Mouse (Mus musculus) embryonic facial prominence, embryonic 14.5 days (tissue): Measurements from ENCODE around the gene Jsrp1. TPM values are rescaled to one million over a fixed set of nuclear protein-coding genes. Genes with fewer than 3 reads are reported as not detected.

Experiments used
- ATAC-seq: fragments of 200-750 bp; cut with Nextera tagmentation; 2 replicates; pipeline ENCODE4 v1.8.0; 2017; ENCODE audit warnings: low read depth, moderate number of reproducible peaks, moderate TSS enrichment
- DNase-seq: peaks from one replicate; pipeline ENCODE4 v3.0.0-alpha.2; 2015; ENCODE audit warnings: low spot score
- H3K27ac ChIP-seq: fragments of 300-500 bp; sonication (generic); replicated peaks from 2 replicates; pipeline ENCODE4 v1.5.1; 2014; ENCODE audit warnings: low read depth, mild to moderate bottlenecking, low read length, moderate library complexity
- H3K27me3 ChIP-seq: fragments of 300-500 bp; sonication (generic); replicated peaks from 2 replicates; pipeline ENCODE4 v1.6.1; 2014; ENCODE audit warnings: low read length; ENCODE audit not compliant: control insufficient read depth, insufficient read depth
- H3K36me3 ChIP-seq: fragments of 300-500 bp; sonication (generic); 2 replicates; pipeline ENCODE4 v1.6.1; 2014; ENCODE audit warnings: low read length, mixed read lengths; ENCODE audit not compliant: control insufficient read depth, insufficient read depth
- H3K4me1 ChIP-seq: fragments of 300-500 bp; sonication (generic); 2 replicates; pipeline ENCODE4 v1.6.1; 2014; ENCODE audit warnings: antibody characterized with exemption, low read length; ENCODE audit not compliant: control insufficient read depth, insufficient read depth
- H3K4me2 ChIP-seq: fragments of 300-500 bp; sonication (generic); 2 replicates; pipeline ENCODE4 v1.6.1; 2014; ENCODE audit warnings: low read depth, mild to moderate bottlenecking, low read length, moderate library complexity, mixed read lengths
- H3K4me3 ChIP-seq: fragments of 300-500 bp; sonication (generic); 2 replicates; pipeline ENCODE4 v1.5.1; 2014; ENCODE audit warnings: low read depth, mild to moderate bottlenecking, low read length
- H3K9ac ChIP-seq: fragments of 300-500 bp; sonication (generic); 2 replicates; pipeline ENCODE4 v1.6.1; 2014; ENCODE audit warnings: low read depth, mild to moderate bottlenecking, low read length, moderate library complexity, mixed read lengths
- H3K9me3 ChIP-seq: fragments of 300-500 bp; sonication (generic); 2 replicates; pipeline ENCODE4 v1.6.1; 2016; ENCODE audit warnings: low read length; ENCODE audit not compliant: control insufficient read depth
- WGBS: fragments of 180-500 bp; shearing (Covaris S2); extraction: QIAGEN DNeasy Blood & Tissue Kit; methylation state at CpG from one replicate; pipeline ENCODE4 v1.1.7; 2014; 5-methylcytosine and 5-hydroxymethylcytosine counted together
- polyA plus RNA-seq: library from polyadenylated mRNA; unstranded; fragments of >200 nt; fragmentation: Nextera tagmentation; extraction: Ambion mirVana; gene quantifications from 2 replicates; pipeline ENCODE4 v1.2.1, GENCODE M21; 2014

Gene Jsrp1
- polyA plus RNA-seq, 1 experiment from 2014 or later: 20.3 TPM

DNA sequence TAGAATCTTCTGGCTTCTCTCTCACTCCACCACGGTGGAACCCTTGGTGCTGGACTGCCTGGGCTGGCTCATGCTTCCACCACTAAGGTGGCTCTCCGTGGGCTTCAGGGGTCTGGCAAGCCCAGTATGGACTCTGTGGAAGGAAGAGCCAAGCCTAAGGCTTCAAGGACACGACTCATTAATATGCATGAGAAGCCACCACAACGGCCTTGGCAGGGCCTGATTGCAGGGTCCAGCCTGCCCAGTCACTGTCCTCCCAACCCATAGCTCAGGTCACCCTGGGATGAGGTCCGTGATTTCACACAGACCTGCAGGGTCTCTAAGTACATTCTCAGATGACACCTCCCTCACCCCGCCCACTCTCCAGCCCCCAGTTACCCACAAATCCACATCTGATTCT lies 26.6 kb upstream of the Jsrp1 start:
- H3K9me3 ChIP-seq: peaks cover 1% of the 10 kb centered on the region; the same call in 1 of the 2 replicates
- no peak overlapping the region for H3K4me3 ChIP-seq
- no peak for ATAC-seq
- no peaks in the 10 kb centered on the region for H3K4me1 ChIP-seq
- H3K27ac ChIP-seq: no peak overlapping the region
- WGBS: 68% methylated on average over 6 of the region's 6 CpGs
- DNase-seq: no peak
- H3K4me2 ChIP-seq: no peak overlapping the region
- peaks cover 44% of the 10 kb centered on the region for H3K27me3 ChIP-seq
- H3K9ac ChIP-seq: no peak overlapping the region
- H3K36me3 ChIP-seq: no peaks in the 10 kb centered on the region

DNA sequence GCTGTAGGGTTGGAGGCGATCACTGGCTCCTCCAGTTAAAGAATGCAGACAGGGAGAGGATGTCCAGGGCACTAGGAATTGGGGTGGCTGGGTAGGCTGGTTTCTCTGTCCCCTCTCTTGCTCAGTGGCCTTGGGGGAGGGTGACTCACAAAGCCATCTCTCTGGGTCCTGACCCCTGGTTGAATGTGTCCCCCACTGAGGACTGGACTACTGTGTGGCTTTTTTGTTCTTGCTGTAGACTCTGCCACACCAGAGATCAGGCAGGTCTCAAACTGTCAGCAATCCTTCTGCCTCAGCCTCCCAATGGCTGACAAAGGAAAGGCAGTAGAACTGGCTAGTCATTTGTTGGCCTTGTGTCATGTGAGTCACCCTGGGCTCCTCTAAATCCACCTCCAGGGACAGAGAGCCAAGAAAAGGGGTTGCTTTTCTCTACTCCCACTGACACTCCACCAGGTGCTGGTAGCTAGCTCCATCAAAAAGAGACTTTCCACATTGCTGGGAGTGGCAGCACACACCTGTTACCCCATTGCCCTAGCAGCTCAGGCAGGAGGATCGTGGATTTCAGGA lies 25.1 kb upstream of the Jsrp1 start:
- Histone ChIP-seq H3K36me3 (no peaks in the 10 kb centered on the region), H3K9me3 (peaks cover 7% of the 10 kb centered on the region; the same call in 1 of the 2 replicates), H3K4me1 (no peaks in the 10 kb centered on the region), H3K4me2 (no peak overlapping the region), H3K27me3 (peaks cover 38% of the 10 kb centered on the region), H3K4me3 (no peak overlapping the region), H3K9ac (no peak overlapping the region), H3K27ac (no peak overlapping the region)
- ATAC-seq (no peak), DNase-seq (no peak)
- 54% methylated on average over 2 of the region's 2 CpGs for WGBS

DNA sequence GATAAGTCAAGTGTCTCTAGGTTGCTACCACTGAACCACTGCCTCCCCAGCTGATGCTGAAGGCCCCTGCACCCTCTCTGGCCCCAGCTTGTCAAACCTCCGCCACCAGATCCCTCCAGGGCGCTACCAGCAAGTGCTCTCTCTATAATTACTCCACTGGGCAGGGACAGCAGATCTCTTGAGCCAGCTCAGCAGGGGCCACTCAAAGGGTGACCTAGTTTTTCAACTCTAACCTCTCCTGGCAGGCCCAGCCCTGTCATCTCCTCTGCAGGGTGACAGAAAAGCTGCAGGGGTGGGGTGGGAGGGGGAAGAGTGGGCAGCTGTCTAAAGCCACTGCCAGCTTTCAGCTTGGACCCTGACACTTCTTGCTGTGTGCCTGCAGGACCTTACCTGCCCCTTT lies 24.5 kb upstream of the Jsrp1 start:
- ATAC-seq: peak; percentile 45
- Histone ChIP-seq H3K4me1 (no peaks in the 10 kb centered on the region), H3K36me3 (no peaks in the 10 kb centered on the region), H3K4me3 (no peak overlapping the region), H3K4me2 (no peak overlapping the region), H3K27ac (no peak overlapping the region), H3K27me3 (peaks cover 32% of the 10 kb centered on the region), H3K9ac (no peak overlapping the region), H3K9me3 (peaks cover 7% of the 10 kb centered on the region; the same call in 1 of the 2 replicates)
- no peak for DNase-seq
- 0% methylated on average over 2 of the region's 2 CpGs for WGBS

DNA sequence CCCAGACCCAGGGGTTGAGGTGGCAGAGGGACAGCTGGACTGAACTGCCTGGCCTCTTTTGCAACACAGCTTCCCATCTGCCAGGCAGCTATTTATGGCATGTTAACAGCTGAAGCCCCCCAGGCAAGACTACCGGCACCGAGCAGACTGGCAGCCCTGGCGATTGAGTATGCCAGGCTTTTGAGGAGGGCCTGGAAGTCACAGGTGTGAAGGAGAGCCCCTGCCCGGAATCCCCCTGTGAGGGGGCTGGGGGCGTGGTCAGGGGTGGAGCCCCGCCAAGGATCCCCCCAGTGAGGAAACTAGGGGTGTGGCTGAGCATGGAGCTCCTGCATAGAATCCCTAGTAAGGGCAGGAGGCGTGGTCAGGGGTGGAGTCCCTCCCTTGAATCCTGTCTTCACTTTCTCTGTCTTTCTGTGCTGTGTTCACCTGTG lies 23.7 kb upstream of the Jsrp1 start:
- Histone ChIP-seq H3K27me3 (peaks cover 25% of the 10 kb centered on the region), H3K4me3 (no peak overlapping the region), H3K9ac (no peak overlapping the region), H3K9me3 (peaks cover 7% of the 10 kb centered on the region; the same call in 1 of the 2 replicates), H3K27ac (no peak overlapping the region), H3K4me2 (no peak overlapping the region), H3K4me1 (no peaks in the 10 kb centered on the region), H3K36me3 (no peaks in the 10 kb centered on the region)
- ATAC-seq: no peak
- DNase-seq: peak; percentile 26
- WGBS: 45% methylated on average over 7 of the region's 7 CpGs

DNA sequence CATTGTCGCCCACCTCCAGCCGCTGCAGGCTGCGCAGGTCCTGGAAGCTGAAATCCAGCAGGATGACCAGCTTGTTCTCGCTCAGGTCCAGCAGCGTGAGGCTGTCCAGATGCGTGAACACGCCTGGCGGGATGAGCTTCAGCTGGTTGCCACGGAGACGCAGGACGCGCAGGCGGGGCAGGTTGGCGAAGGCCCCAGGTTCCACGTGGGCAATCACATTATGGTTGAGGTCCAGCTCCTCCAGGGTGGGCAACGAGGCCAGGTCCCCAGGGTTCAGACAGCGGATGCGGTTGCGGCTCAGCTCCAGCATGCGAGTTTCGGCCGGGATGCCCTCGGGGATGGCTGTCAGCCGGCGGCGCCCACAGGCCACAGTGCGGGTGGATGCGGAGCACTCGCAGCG lies 22.3 kb upstream of the Jsrp1 start:
- H3K4me2 ChIP-seq: no peak overlapping the region
- H3K36me3 ChIP-seq: peaks cover 1% of the 10 kb centered on the region; the same call in 1 of the 2 replicates
- H3K27me3 ChIP-seq: peaks cover 25% of the 10 kb centered on the region
- no peak overlapping the region for H3K27ac ChIP-seq
- peaks cover 7% of the 10 kb centered on the region; the same call in 1 of the 2 replicates for H3K9me3 ChIP-seq
- DNase-seq (no peak), ATAC-seq (no peak)
- H3K9ac ChIP-seq: no peak overlapping the region
- no peak overlapping the region for H3K4me3 ChIP-seq
- WGBS: 59% methylated on average over 29 of the region's 30 CpGs
- no peaks in the 10 kb centered on the region for H3K4me1 ChIP-seq

DNA sequence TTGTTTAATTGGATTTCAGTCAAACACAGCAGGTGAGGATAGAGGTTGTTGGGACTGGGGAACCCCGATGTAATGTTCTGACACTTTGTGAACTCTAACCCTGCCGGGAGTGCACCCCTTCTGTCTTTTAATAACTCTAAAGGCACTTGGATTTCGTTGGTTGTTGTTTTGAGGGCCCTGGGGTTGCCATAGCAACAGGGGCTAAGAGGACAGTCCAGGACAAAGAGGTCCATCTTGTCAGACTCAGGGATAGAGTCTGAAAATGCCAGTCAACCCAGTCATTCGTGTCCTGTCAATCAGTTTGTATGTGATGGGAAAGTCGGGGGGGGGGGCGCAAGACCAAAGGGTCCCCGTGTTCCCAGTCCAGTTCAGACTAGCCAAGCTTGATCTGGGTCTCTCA lies 19.5 kb upstream of the Jsrp1 start:
- 53% methylated on average over 6 of the region's 7 CpGs for WGBS
- peaks cover 25% of the 10 kb centered on the region for H3K27me3 ChIP-seq
- H3K9me3 ChIP-seq: peaks cover 7% of the 10 kb centered on the region; the same call in 1 of the 2 replicates
- H3K4me3 ChIP-seq: no peak overlapping the region
- no peak for ATAC-seq
- DNase-seq: no peak
- H3K4me1 ChIP-seq: peaks cover 3% of the 10 kb centered on the region; the same call in 1 of the 2 replicates
- no peak overlapping the region for H3K9ac ChIP-seq
- no peak overlapping the region for H3K27ac ChIP-seq
- no peak overlapping the region for H3K4me2 ChIP-seq
- peaks cover 23% of the 10 kb centered on the region for H3K36me3 ChIP-seq

DNA sequence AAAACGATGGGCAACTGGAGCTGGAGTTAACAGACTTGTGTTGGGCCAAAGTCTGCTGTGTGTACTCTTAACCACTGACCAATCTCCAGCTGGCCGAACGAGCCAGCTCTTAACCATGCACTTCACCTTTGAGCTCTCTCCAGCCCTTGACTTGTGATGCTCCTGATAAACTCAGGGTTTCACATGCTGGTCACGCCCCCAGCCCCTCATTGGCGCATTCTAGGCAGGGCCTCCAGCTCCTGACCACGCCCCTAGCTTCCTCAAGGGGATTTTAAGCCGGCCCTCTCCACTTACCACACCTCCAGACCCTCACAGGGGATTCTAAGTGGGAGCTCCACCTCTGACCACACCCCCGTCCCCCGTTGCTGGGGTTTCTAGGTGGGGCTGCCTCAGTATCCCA lies 17.8 kb upstream of the Jsrp1 start:
- Histone ChIP-seq H3K9me3 (peaks cover 7% of the 10 kb centered on the region; the same call in 1 of the 2 replicates), H3K4me1 (peaks cover 7% of the 10 kb centered on the region; the same call in 1 of the 2 replicates), H3K4me2 (no peak overlapping the region), H3K36me3 (peaks cover 23% of the 10 kb centered on the region), H3K4me3 (no peak overlapping the region), H3K27me3 (peaks cover 21% of the 10 kb centered on the region), H3K27ac (no peak overlapping the region), H3K9ac (no peak overlapping the region)
- WGBS: 2% methylated on average over 9 of the region's 9 CpGs
- ATAC-seq: no peak
- DNase-seq: peak; percentile 84

DNA sequence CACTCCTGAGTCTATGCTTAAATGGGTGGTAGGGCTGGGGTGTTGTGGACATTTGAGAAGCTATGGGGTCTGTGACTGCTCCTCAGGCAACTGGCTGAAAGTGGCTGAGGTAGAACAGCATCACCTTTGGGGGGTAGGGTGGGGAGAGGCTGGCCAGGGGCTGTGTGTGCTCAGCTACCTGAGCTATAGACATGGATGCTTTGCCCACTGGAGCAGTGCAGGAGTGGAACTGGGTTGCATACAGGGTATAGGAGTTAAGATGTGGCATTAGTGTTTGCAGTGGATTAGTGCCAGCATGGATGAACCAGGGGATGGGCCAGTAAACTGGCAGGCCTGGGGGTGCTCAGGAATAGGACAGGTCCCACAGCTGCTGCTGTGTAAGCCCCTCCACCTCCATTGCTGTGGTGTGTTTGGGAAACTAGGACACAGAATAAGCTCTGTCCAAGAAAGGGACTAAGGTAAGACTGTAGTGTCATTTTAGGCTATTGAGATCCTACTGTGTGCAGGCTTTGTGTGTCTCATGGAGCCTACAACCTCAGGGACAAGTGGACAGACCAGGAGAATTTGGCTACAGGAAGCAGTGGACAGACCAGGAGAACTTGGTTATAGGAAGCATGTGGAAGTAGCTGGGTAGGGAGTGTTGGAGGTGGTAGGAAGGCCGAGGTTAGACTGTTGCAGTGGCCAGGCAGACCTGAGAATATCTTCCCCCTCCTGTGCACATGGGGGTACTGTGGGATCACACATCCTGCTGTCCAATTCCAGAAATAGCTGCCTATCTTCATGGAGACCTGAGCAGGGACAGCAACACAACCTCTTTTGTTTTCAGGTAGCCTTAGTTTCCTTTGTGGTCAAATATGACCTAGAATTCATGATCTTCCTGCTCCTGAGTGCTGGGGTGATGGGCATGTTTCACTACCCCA lies 16.3 kb upstream of the Jsrp1 start:
- DNase-seq (no peak), ATAC-seq (no peak)
- H3K9ac ChIP-seq: no peak overlapping the region
- H3K4me1 ChIP-seq: peaks cover 7% of the 10 kb centered on the region; the same call in 1 of the 2 replicates
- no peak overlapping the region for H3K4me2 ChIP-seq
- peaks cover 23% of the 10 kb centered on the region for H3K36me3 ChIP-seq
- H3K27me3 ChIP-seq: peaks cover 6% of the 10 kb centered on the region
- WGBS: 75% methylated on average over 1 of the region's 1 CpGs
- H3K4me3 ChIP-seq: no peak overlapping the region
- H3K9me3 ChIP-seq: peaks cover 4% of the 10 kb centered on the region; the same call in 1 of the 2 replicates
- H3K27ac ChIP-seq: no peak overlapping the region
